Mouse (Mus musculus) forebrain, embryonic 14.5 days (tissue): ENCODE results near the gene Nos3. TPM values are rescaled to one million over a fixed set of nuclear protein-coding genes. Genes with fewer than 3 reads are reported as not detected.
A peak's percentile ranks its signal among the peaks of the same experiment; 100 is the strongest.
"Not testable (repeated sequence)": the region's sequence is repeated elsewhere in the genome, so short reads cannot be mapped to it uniquely, and the experiment has no call there.

Experiments used
- ATAC-seq: fragments of 200-750 bp; cut with Nextera tagmentation; 2 replicates; pipeline ENCODE4 v1.8.0; 2017; ENCODE audit warnings: mild to moderate bottlenecking, moderate library complexity
- DNase-seq: peaks from one replicate; pipeline ENCODE4 v3.0.0-alpha.2; 2015; ENCODE audit warnings: low spot score
- H3K27ac ChIP-seq: fragments of 300-500 bp; sonication (generic); 2 replicates; pipeline ENCODE4 v1.5.1; 2014; ENCODE audit warnings: low read depth, mild to moderate bottlenecking, control low read depth, low read length, moderate library complexity
- H3K27me3 ChIP-seq: fragments of 300-500 bp; sonication (generic); replicated peaks from 2 replicates; pipeline ENCODE4 v1.6.1; 2014; ENCODE audit warnings: low read length, control low read depth, mixed read lengths; ENCODE audit not compliant: control insufficient read depth, insufficient read depth
- H3K36me3 ChIP-seq: fragments of 300-500 bp; sonication (generic); 2 replicates; pipeline ENCODE4 v1.6.1; 2014; ENCODE audit warnings: low read length, control low read depth; ENCODE audit not compliant: control insufficient read depth, insufficient read depth
- H3K4me1 ChIP-seq: fragments of 300-500 bp; sonication (generic); 2 replicates; pipeline ENCODE4 v1.6.1; 2014; ENCODE audit warnings: antibody characterized with exemption, low read length, control low read depth; ENCODE audit not compliant: control insufficient read depth, insufficient read depth
- H3K4me2 ChIP-seq: fragments of 300-500 bp; sonication (generic); 2 replicates; pipeline ENCODE4 v1.6.1; 2014; ENCODE audit warnings: mild to moderate bottlenecking, control low read depth, low read length
- H3K4me3 ChIP-seq: fragments of 300-500 bp; sonication (generic); 2 replicates; pipeline ENCODE4 v1.5.1; 2014; ENCODE audit warnings: low read depth, low read length, control low read depth
- H3K9ac ChIP-seq: fragments of 300-500 bp; sonication (generic); 2 replicates; pipeline ENCODE4 v1.6.1; 2014; ENCODE audit warnings: mild to moderate bottlenecking, low read length, control low read depth, moderate library complexity
- H3K9me3 ChIP-seq: fragments of 300-500 bp; sonication (generic); replicated peaks from 2 replicates; pipeline ENCODE4 v1.6.1; 2016; ENCODE audit warnings: low read length, control low read depth, mixed read lengths; ENCODE audit not compliant: control insufficient read depth
- WGBS: fragments of 180-500 bp; shearing (Covaris S2); extraction: QIAGEN DNeasy Blood & Tissue Kit; methylation state at CpG from one replicate; pipeline ENCODE4 v1.1.7; 2014; 5-methylcytosine and 5-hydroxymethylcytosine counted together
- polyA plus RNA-seq: library from polyadenylated mRNA; unstranded; fragments of >200 nt; fragmentation: Nextera tagmentation; extraction: Ambion mirVana; gene quantifications from 2 replicates; pipeline ENCODE4 v1.2.1, GENCODE M21; 2014

Nos3 gene
- polyA plus RNA-seq, 1 experiment from 2014 or later = 4.6 TPM

DNA sequence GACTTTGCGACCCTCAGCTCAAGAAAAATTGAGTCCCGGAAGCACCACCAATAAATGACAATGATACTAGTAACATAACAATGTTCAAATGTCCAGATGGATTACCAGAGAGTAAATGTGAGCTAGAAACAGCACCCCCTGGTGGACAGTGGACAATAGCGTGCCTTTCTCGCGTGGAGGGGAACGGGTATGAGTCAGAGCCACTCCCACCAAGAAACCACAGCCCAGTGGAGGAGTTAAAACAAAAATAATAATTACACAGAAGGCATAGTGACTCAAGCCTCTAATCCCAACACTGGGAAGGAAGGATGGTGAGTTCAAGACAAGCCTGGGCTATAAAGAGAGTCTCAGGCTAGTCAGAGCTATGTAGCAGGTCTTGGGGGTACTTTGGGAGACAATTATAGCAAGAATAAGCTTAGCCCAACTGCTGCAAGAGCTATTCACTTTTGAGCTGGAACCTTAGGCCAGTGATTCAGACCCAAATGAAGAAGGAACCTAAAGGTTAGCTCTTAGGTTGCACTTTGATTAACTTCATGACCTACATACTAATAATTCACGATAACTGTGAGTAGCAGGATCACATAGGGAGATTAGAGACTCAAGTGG, 28.9 kb downstream of the Nos3 start, which contains the start of gene Abcb8:
TSS of gene Abcb8 (plus strand) at position 272 of the 606 bp plus-strand sequence.
- peak within 1 kb of the TSS; percentile 68 for H3K9ac ChIP-seq
- peak within 1 kb of the TSS; percentile 58 for H3K4me2 ChIP-seq
- peak within 1 kb of the TSS; percentile 58 for H3K4me3 ChIP-seq
- peaks cover 8% of the 10 kb centered on the region; the same call in 1 of the 2 replicates for H3K27me3 ChIP-seq
- H3K36me3 ChIP-seq = no peaks in the 10 kb centered on the region
- DNase-seq (peak; percentile 82), ATAC-seq (no peak)
- H3K9me3 ChIP-seq = no peaks in the 10 kb centered on the region
- no peaks in the 10 kb centered on the region for H3K4me1 ChIP-seq
- whole genome bisulfite sequencing = 19% methylated on average over 7 of the region's 7 CpGs
- peak within 1 kb of the TSS; percentile 84 for H3K27ac ChIP-seq

DNA sequence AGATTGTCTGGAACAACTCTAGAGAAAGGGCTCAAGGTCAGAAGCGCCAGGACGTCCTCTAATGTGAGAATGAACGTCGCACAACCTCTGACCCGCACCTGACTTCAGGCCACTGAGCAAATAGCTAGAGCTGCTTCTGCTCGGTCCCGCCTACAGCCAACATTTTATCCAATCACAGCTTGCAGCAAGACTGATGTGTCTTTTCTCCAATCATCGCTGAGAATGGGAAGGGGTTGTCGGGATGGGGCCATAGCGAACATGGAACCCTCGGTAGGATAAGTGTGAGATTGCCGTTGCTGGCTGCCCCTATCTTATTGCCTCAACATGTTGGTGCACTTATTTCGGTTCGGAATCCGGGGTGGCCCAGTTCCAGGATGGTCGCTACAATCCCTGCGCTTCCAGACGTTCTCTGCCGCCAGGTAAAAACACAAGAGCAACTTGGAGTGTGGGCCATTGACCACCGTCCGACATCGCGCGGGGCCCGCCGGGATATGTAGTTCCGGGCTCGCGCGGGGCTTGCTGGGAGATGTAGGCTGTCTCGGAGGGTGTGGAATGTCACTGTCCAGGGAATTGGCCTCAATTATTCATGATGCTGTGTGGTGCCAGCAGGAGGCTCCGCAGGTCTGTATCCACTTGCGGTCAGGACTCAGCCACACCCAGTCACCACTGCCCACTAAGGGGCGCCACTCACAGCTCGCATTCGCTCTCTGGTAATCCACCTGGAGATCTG, 29.7 kb downstream of the Nos3 start:
- under 1% methylated on average over 36 of the region's 36 CpGs for WGBS
- Histone ChIP-seq H3K9me3 (no peaks in the 10 kb centered on the region), H3K36me3 (no peaks in the 10 kb centered on the region), H3K27ac (peak overlapping the region; percentile 84), H3K9ac (peak overlapping the region; percentile 68), H3K27me3 (0 out of 2 replicates have a peak, but pooled peaks cover under 1% of the 10 kb centered on the region), H3K4me3 (peak overlapping the region; percentile 58), H3K4me2 (peak overlapping the region; percentile 58), H3K4me1 (no peaks in the 10 kb centered on the region)
- ATAC-seq = peak; percentile 98
- DNase-seq = peak; percentile 98

DNA sequence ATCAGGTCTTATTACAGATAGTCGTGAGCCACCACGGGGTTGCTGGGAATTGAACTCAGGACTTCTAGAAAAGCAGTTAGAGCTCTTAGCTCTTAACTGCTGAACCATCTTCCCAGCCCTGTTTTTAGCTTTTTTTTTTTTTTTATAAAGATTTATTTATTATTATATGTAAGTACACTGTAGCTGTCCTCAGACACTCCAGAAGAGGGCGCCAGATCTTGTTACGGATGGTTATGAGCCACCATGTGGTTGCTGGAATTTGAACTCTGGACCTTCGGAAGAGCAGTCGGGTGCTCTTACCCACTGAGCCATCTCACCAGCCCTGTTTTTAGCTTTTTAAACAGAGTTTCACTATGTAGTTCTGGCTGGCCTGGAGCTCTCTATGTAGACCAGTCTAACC, 31.6 kb downstream of the Nos3 start:
- not testable (repeated sequence) for DNase-seq, H3K9me3 ChIP-seq, ATAC-seq, H3K4me2 ChIP-seq, H3K27ac ChIP-seq, H3K4me3 ChIP-seq, H3K4me1 ChIP-seq, H3K9ac ChIP-seq, H3K27me3 ChIP-seq
- 0 out of 2 replicates have a peak, but pooled peaks cover 12% of the 10 kb centered on the region for H3K36me3 ChIP-seq
- WGBS = 94% methylated on average over 6 of the region's 6 CpGs

DNA sequence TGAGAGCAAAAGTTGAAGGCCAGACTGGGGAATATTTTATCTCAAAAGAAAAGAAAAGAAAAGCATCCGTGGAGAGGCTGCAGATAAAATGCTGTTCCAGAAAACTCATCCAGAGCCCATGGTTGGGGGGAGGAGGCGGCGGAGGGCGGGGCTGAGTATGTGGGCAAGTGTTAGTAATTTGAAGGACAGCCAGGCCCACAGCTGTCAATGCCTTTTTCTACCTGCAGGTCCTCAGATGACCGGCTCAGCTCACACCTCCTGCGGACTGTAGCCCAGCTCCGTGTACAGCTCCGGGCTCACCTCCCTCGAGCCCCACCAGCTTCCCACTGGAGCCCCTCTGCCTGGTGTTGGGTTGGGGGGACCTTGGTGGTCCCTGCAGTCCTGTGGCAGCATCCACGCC, 35.1 kb downstream of the Nos3 start:
- no peaks in the 10 kb centered on the region for H3K27me3 ChIP-seq
- peaks cover 38% of the 10 kb centered on the region; the same call in 1 of the 2 replicates for H3K36me3 ChIP-seq
- WGBS = 86% methylated on average over 10 of the region's 10 CpGs
- H3K9ac ChIP-seq = no peak overlapping the region
- no peak overlapping the region for H3K27ac ChIP-seq
- no peak for DNase-seq
- no peak overlapping the region for H3K4me3 ChIP-seq
- ATAC-seq = no peak
- no peak overlapping the region for H3K4me2 ChIP-seq
- no peaks in the 10 kb centered on the region for H3K4me1 ChIP-seq
- no peaks in the 10 kb centered on the region for H3K9me3 ChIP-seq

DNA sequence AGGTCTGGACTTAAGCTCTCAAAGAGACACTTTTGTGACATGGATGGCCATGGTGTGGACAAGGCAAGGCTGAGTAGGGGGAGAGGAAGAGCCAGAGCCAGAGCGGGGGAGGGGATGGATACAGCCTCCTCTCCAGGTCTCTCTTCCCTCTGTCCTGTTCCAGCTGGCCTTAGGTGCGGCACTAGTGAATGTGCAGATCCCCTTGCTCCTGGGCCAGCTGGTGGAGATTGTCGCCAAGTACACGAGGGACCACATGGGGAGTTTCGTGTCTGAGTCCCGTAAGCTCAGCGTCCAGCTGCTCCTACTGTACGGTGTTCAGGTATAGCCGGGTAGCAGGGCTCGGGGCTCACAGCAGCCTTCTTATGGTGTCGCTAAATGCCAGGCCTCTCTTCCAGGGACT, 35.8 kb downstream of the Nos3 start:
- Histone ChIP-seq H3K4me3 (no peak overlapping the region), H3K4me2 (no peak overlapping the region), H3K27ac (no peak overlapping the region), H3K9me3 (no peaks in the 10 kb centered on the region), H3K36me3 (peaks cover 38% of the 10 kb centered on the region; the same call in 1 of the 2 replicates), H3K27me3 (no peaks in the 10 kb centered on the region), H3K4me1 (no peaks in the 10 kb centered on the region), H3K9ac (no peak overlapping the region)
- DNase-seq = no peak
- 87% methylated on average over 11 of the region's 11 CpGs for WGBS
- no peak for ATAC-seq

DNA sequence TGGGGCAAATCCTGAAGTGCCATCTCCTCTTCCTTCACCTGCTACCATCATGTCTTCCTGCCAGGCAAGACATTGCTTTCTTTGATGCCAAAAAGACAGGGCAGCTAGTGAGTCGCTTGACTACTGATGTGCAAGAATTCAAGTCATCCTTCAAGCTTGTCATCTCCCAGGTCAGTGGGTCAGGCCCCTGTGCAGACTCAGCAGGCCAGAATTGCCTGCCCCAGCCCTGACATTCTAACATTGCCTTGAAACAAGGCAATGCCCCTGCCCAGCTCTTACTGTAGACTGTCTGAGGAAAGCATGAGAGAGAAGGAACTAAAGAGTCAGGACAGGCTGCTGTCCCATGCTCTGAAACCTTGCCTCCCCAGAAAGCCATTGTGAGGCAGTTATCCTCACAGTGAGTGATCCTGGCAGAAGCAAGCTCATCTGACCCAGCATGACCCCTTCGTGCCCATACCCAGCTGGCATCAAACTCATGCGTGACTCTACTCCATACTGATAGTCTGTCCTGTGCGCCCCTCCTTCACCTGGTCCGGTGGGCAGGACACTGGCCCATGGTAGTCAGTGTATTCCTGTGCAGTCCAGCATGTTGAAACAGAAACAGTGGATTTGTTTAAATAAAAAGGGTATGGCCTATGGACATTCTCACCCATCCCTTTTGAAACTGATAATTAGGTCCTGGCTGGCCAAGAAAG, 36.4 kb downstream of the Nos3 start:
- no peak for DNase-seq
- Histone ChIP-seq H3K4me1 (no peaks in the 10 kb centered on the region), H3K27ac (no peak overlapping the region), H3K9me3 (no peaks in the 10 kb centered on the region), H3K4me2 (no peak overlapping the region), H3K9ac (no peak overlapping the region), H3K36me3 (peaks cover 38% of the 10 kb centered on the region), H3K4me3 (no peak overlapping the region), H3K27me3 (no peaks in the 10 kb centered on the region)
- WGBS = 94% methylated on average over 5 of the region's 5 CpGs
- no peak for ATAC-seq

DNA sequence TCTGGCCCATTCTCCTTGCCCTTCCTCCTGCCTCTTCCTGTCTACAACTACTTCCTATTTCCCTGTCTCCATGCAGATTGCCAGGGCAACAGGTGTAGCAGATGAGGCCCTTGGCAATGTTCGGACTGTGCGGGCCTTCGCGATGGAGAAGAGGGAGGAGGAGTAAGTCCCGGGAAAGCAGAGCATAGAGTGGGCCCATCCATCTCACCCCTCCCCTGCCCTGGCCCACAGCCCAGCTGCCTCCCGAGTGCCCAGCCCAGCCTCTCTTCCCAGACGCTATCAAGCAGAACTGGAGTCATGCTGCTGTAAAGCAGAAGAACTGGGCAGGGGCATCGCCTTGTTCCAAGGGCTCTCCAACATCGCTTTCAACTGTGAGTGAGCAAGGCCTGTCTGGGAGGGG, 37.4 kb downstream of the Nos3 start:
- 74% methylated on average over 9 of the region's 9 CpGs for WGBS
- peaks cover 45% of the 10 kb centered on the region for H3K36me3 ChIP-seq
- H3K9me3 ChIP-seq = no peaks in the 10 kb centered on the region
- H3K4me3 ChIP-seq = no peak overlapping the region
- H3K9ac ChIP-seq = no peak overlapping the region
- H3K27ac ChIP-seq = no peak overlapping the region
- H3K4me2 ChIP-seq = no peak overlapping the region
- ATAC-seq (no peak), DNase-seq (no peak)
- H3K4me1 ChIP-seq = no peaks in the 10 kb centered on the region
- no peaks in the 10 kb centered on the region for H3K27me3 ChIP-seq

DNA sequence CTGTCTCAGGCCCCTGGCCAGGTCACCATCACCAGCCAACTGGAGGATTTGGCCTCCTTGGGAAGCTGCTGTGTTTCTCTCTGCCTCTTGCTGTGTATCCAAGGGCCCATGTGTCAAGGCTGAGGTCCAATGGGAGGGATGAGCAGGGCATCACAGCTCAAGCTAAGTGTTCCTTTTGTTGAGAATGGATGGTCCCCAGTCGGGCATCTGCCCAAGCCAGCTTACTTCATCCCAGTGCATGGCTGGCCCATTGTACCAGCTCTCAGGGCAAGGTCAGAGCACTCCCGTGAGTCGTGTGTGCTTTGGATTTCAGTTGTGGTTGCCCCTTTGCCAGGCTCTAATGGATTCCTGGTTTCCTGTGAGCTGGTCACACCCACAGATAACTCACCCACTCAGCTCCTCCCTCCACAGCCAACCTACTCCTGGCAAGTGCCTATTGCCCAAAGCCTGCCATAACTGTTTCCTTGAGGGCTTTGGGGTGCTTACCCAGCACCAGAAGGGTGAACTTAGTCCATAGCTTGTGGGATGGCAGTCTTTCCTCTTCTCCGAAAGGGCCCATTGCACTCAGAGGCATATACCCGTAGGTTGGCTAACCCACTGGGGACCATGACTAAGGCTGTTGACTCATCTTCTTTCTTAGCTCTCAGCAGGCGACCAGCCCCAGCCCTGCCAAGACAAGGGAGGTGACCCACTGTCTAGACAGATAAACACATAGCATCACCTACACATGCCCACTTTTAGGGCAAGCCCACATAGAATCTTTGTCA, 40.2 kb downstream of the Nos3 start:
- Histone ChIP-seq H3K4me1 (no peaks in the 10 kb centered on the region), H3K27ac (no peak overlapping the region), H3K36me3 (peaks cover 49% of the 10 kb centered on the region), H3K27me3 (no peaks in the 10 kb centered on the region), H3K9ac (no peak overlapping the region), H3K9me3 (no peaks in the 10 kb centered on the region), H3K4me2 (no peak overlapping the region), H3K4me3 (no peak overlapping the region)
- ATAC-seq = no peak
- DNase-seq = no peak
- WGBS = 86% methylated on average over 6 of the region's 6 CpGs
